Mouse (Mus musculus): Measurements from ENCODE around the gene Bgn. TPM values are rescaled to one million over a fixed set of nuclear protein-coding genes. Genes with fewer than 3 reads are reported as not detected.

Bgn gene
- total RNA-seq (2022) = 10 to 100 TPM; 19.5 to 43.0 (median 27.5) TPM

GRCm38 (mm10) chrX:73483484-73483810 is at the start of gene Bgn:
Bgn (plus strand) TSS chrX:73483602.
- no peak for DNase-seq (ENCODE audit: low spot score in 2 of 2)

- no peak for DNase-seq (ENCODE audit: low spot score in 2 of 2)
These were observed 48.1 kb upstream of the Bgn start, which contains the start of gene Trex2 for GRCm38 (mm10) chrX:73435252-73435651. Trex2 (minus strand) TSS chrX:73435344.

DNA sequence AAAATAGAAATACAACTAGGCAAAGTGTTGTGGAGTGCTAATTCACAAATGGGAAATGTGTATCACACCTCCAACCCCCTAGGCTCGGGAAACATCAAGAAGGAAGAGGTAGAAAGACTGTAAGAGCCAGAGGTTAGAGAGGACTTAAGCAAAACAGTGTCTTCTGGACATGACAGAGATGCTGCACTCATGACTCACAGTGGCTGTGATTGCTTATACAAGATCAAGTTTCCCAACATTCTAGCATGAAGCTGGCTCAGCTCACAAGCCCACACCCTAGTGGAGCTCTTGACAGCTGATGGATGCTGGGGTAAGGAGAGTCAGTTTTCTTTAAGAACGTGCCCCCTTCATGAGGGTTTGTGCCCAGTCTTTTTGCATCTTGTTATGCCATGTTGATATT is 42.0 kb upstream of the Bgn start:
- no peak for DNase-seq (ENCODE audit: low spot score in 2 of 2)

GRCm38 (mm10) chrX:73451949-73452348 is 31.5 kb upstream of the Bgn start:
- peak; percentile 22 to 41 for DNase-seq (ENCODE audit: low spot score in 2 of 2)

DNA sequence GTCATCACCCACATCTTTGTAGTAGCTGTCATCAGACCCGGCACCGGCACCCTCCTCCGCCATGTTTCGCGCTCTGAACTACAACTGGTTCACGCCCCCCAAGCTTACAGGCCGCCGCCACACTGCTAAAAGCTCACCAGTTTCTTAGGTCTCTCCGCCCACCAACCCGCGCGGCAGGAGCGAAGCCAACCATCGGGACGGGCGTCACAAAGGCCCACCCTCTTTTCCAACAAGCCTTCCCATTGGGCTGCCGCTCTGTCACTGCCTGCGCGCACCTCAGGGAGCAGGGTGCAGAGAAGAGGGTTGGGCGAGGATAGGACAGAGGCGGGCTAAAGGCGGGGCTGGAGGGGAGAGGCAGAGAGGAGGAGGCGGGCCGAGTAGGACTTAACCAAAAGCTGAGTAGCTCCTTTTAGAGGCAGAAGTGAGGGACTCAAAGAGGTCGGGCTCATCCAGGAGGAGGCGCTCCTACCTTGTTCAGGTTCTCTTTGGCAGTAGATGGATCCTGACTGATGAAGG is 24.5 kb upstream of the Bgn start, which contains the start of gene Haus7:
Gene Haus7 (minus strand): TSS at position 168 of the 516 bp plus-strand sequence.
- DNase-seq (ENCODE audit: low spot score in 2 of 2) = peak; percentile 86 to 89

DNA sequence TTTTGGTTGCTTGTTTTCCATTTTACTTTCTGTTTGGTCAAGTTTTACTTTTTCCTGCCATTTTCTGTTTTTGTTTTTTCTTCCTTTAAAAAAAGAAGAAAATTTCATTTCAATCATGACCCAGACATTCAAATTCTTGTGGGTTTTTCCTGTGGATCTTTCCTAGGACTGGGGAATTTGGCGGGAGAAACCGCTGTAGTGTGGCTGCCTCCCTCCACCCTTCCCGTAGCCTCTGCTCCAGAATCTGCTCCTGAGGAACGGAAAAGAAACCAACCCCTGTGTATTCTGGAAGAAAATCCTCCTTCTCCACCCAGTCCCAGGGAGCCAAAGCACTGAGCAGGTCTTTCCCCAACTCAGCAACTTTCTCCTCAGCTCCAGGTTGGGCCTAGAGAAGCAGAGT is 22.6 kb upstream of the Bgn start:
- no peak for DNase-seq (ENCODE audit: low spot score in 2 of 2)

GRCm38 (mm10) chrX:73465483-73466186 is 17.8 kb upstream of the Bgn start:
- peak; percentile 22 to 44 for DNase-seq (ENCODE audit: low spot score in 2 of 2)

DNA sequence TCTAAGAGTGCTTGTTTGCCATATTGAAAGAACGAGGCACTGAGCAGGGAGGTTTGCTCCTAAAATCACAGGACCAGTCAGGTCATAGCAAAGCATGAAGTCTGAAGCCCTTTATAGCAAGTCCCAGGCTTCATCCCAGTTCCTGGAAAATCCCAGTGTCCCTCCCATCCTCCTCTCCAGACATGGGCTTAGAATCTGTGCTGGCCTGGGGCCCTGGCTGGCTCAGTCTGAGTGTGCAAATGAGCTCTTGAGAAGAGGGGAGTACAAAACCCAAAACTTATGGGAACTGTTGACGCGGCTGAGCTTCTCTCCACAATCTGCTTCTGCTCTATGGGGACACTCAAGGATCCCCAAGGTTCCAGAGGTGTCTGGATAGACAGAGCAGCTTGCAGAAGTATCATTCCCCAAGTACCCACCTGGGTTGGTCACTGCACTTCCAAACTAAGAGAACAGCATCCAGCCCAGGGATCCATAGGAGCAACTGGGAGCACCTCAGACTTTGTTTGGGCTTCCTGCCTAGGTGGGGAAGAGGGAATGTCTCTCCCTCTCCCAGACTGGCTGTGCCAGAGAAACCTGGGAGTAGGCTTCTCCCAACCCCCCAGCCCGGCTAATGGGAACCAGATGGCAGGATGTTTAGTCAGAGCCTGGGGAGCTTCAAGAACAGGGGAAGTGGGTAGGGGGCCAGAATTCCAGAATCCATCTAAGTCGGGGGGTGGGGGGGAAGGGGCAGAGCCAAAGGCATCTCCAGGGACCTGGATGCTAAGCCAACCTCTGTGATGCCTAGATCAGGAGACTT is 15.8 kb upstream of the Bgn start:
- peak in 1 of 2 experiments; percentile 42 for DNase-seq (ENCODE audit: low spot score in 2 of 2)

DNA sequence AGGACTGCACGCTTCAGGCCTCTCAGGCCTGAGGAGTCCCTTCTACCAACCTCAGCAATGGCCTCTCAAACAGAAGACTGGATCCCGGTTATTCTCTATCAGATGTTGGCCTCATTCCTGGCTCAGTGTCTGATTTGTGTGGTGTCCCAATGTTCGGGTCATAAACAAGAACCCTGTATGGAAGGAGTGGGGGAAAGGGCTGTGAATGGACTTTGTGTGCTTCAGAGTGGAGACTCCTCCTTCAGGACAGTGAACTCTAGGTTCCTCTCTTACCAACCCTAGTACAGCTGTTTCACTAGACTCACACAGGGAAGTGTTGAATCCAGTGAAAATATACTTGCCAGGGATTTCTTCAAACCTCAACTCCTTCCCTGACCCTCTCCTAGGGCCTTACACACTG is 15.1 kb upstream of the Bgn start:
- DNase-seq (ENCODE audit: low spot score in 2 of 2) = no peak

- no peak for DNase-seq (ENCODE audit: low spot score in 2 of 2)
These were observed 14.7 kb upstream of the Bgn start for GRCm38 (mm10) chrX:73468752-73469151.

DNA sequence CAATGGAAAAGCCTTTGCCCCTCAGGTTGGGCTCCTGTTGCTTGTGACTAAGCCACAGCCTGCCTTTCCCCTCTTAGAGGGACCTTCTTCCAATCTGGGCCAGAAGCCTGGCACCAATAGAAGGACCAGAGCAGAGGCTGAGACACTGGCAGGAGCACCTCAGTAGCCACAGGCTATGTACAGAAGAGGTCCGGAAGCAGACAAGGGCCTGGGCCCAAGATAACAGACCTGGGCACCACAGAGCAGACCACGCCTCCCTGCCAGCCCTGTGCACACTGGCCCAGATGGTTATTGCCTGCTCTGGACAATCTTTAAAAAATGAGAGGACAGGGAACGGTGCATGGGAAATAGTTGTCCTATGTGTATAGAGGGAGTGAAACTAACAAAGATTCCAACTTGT is 11.6 kb upstream of the Bgn start:
- DNase-seq (ENCODE audit: low spot score in 2 of 2) = no peak

- no peak for DNase-seq (ENCODE audit: low spot score in 2 of 2)
These were observed 8.8 kb upstream of the Bgn start for GRCm38 (mm10) chrX:73474340-73475165.

GRCm38 (mm10) chrX:73475658-73476256 is 7.6 kb upstream of the Bgn start:
- no peak for DNase-seq (ENCODE audit: low spot score in 2 of 2)

DNA sequence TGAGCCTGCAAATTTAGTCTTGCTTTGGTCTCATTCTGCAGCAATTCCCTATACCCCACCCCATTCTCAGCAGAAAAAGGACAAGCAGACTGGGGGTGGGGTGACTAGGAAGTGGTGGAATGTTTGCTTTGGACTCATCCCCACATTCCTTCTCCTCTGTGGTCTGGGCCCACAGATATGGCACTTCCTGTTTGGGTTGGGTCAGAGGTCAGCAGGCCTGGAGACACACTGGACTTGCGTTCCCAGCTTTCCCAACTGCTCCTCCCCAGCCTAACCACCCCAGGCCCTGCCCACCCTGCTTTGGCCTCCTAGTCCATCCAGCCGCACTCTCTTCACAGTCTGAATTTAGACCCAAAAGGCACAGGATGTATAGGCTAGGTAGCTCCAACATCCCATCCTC is 6.8 kb upstream of the Bgn start:
- no peak for DNase-seq (ENCODE audit: low spot score in 2 of 2)

- no peak for DNase-seq (ENCODE audit: low spot score in 2 of 2)
These were observed 5.9 kb upstream of the Bgn start for GRCm38 (mm10) chrX:73477500-73477899.

- DNase-seq (ENCODE audit: low spot score in 2 of 2) = no peak
These were observed 3.7 kb upstream of the Bgn start for GRCm38 (mm10) chrX:73479656-73480055.

DNA sequence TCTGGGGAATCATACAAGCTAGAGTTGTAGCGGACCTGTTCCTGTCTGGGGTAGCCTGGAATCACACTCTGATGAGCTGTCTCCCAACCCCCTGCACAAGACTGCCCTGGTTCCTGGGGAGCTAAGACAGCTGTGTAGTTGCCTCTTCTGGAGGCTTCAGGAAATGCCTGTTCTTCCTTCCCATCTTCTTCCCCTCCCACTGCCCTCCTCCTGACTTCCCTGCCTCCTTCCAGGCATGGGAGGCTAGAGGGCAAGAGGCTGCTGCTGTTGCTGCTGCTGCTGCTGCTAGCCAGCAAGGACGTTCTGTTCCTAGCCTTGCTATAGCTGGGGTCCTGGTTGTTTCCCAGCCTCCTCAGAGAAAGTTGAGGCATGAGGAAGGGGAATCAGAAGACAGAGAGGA is 3.1 kb upstream of the Bgn start:
- no peak for DNase-seq (ENCODE audit: low spot score in 2 of 2)

GRCm38 (mm10) chrX:73482643-73483483 is 539 bp upstream of the Bgn start:
- no peak for DNase-seq (ENCODE audit: low spot score in 2 of 2)

- no peak for DNase-seq (ENCODE audit: low spot score in 2 of 2)
These were observed 674 bp downstream of the Bgn start for GRCm38 (mm10) chrX:73484076-73484475.

DNA sequence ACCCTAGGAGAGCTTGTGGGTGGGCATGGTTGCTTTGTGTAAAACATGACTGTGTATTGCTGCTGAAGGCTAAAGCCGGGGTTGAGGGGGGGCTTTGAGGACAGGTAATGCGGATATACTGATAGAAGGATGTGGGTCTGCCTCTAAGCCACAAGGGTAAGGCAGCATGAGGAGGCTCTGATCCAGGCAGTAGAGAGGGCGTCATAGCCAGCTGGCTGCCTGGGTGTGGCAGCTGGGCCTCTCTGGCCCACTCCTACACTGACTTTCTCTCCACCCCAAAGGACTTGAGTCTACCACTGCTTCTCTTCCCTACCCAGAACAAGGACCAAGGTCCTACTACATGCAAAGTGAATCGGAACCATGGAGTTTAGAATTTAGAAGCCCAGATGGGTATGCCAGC is 1.5 kb downstream of the Bgn start:
- DNase-seq (ENCODE audit: low spot score in 2 of 2) = no peak

Data from gastrocnemius, adult 8-10 months (tissue).